Mouse (Mus musculus): ENCODE measurements around the gene Tec. TPM values are rescaled to one million over a fixed set of nuclear protein-coding genes. Genes with fewer than 3 reads are reported as not detected.
A peak's percentile ranks its signal among the peaks of the same experiment; 100 is the strongest.

The Tec gene
- total RNA-seq, 2 experiments from 2014 or later = 23.4 to 33.4 TPM

DNA sequence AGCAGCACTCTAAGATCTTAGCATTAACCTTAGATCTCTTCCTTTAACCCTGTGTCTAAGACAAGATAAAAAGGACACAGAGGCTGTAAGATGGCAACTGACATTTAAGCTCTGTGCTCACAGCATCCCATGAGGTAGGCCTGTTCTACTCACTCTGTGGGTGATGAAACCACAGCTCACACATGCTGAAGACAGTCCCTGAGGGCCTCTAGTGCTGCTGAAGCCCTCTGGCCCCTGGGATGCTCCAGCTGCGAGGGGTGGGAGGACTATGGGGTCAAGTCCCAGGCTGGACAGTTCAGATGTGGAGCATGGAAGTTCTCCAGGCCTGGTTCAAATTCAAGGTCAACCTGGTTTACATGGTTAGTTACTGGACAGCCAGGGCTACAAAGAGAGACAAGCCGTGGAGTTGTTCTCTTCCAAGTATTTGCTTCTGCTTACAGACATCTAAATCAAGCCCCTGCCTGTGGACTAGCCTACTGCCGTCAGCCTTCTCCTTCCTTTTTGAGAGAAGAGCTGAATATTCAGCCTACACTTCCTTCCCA lies 74.9 kb downstream of the Tec start:
- ATAC-seq (replicated peaks; ENCODE audit: poor library complexity) = no peak

DNA sequence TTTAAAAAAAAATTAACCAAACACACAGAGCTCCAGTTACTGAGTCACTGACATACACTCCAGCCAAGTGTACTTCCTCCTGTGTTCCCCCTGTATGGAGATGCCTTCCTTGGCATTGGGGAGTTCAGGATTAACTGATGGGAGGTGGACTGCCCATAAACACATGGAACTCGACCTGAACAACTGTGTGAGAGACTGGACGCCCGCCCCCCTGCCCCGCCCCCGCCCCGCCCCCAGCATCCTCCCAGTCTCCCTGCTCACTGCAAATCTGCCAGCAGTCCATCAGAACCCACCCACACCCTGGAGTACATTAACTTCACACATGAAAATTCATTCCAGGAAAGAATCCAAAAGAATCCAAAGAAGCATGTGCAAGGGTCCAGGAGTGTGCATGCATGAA lies 76.5 kb downstream of the Tec start:
- ATAC-seq (replicated peaks; ENCODE audit: poor library complexity) = no peak

DNA sequence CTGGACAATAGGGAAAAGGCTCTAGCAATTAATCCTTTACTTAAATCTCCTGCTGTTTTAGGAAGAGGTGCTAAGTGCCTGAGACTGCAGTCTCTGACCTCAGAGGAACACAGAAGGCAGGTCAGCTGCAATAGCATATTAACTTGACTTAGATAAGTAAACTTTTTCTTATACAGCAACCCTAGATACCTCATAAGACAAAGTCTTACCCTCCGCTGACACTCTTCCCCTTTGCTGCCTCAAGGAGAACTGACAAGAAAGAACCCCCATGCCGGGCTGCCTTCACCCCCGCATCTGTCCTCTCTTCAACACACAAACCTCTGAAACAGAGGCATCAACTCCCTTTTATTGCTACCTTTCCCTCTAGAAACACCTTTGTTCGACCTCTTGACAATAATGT lies 76.9 kb downstream of the Tec start:
- ATAC-seq (replicated peaks; ENCODE audit: poor library complexity) = no peak

- ATAC-seq (replicated peaks; ENCODE audit: poor library complexity) = peak; percentile 26; the same call in 1 of the 2 replicates
These were observed 82.8 kb downstream of the Tec start for GRCm38 (mm10) chr5:72785451-72785850.

- no peak for ATAC-seq (replicated peaks; ENCODE audit: poor library complexity)
These were observed 83.6 kb downstream of the Tec start for GRCm38 (mm10) chr5:72784719-72785118.

- ATAC-seq (replicated peaks; ENCODE audit: poor library complexity) = 0 out of 2 replicates have a peak, but pooled peaks have one; percentile 41
These were observed 84.3 kb downstream of the Tec start for GRCm38 (mm10) chr5:72783957-72784356.

GRCm38 (mm10) chr5:72783123-72783522 lies 85.2 kb downstream of the Tec start:
- ATAC-seq (replicated peaks; ENCODE audit: poor library complexity) = peak; percentile 84

DNA sequence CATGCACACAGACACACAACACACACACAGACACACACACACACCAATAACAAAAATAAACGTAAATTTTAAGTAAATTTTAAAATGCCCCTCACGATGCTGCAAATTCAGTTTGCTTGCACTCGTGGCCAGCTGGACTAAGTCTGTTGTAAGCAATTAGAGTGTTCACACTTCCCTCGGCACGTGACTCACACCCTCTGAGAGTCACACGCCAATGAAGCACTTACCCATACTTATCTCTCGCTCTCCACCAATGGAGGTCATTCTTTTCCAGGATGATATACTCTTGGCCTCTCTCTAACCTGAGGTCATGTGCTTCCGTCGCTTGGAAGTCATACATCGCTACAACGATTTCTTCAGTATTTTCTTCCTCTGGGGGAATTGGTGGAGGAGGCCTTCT lies 86.5 kb downstream of the Tec start:
- no peak for ATAC-seq (replicated peaks; ENCODE audit: poor library complexity)

GRCm38 (mm10) chr5:72776595-72776994 lies 91.7 kb downstream of the Tec start:
- no peak for ATAC-seq (replicated peaks; ENCODE audit: poor library complexity)

DNA sequence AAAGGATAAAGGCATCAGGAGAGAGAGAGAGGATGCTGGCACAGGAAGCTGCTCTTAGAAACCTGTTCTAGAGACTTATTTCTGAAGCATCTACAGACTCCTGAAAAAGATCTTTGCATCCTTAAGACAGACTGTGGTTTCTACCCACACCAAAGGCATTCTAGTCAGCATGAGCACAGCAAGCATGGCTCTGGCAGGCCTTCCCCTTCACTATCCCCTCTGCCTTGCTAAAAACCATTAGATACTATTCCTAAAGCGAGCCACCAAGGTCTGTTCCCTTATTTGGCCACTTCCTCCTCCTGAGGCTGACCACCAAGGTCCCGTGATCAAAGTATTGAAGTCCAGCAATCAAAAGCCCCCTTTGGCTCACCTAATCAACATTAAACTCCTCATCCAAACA lies 92.2 kb downstream of the Tec start:
- no peak for ATAC-seq (replicated peaks; ENCODE audit: poor library complexity)

DNA sequence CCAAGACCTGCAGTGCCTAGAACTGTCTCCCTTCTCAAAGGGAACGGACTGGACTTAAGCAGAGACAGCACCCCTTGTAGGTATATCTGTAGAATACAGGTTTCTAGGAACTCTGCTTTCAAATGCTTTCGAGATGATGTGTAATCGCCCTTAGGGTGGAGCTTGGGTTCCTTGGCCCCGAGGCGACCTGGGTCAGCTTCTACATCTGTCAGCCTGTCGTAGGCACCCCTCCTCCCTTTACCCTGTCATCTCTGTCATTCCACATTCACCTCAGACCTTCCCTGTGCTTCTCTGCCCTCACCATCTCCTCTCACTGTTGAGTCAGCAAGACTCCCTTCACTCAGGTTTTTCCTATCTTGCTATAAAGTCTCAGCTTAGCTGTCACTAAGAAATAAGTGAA lies 98.4 kb downstream of the Tec start:
- ATAC-seq (replicated peaks; ENCODE audit: poor library complexity) = no peak

- ATAC-seq (replicated peaks; ENCODE audit: poor library complexity) = no peak
These were observed 104.7 kb downstream of the Tec start for GRCm38 (mm10) chr5:72763546-72763945.

DNA sequence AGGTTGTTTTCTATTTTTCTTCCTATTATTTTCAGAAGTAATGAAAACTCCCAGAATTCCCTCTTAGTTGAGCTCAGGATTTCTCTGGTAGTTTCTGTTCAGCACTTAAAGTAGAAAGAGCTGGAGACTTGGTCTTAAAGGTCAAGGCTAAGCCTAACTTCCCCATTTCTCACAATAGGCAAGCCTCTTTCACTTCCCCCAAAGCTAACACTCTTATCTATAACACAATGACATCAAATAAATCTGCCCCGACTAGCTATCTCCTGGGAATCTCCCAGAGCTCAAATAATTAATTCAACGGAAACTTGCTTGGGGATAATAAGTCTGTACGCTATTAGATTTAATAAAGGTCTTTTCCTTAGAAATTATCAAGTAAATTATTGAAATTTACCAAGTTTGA lies 105.3 kb downstream of the Tec start:
- ATAC-seq (replicated peaks; ENCODE audit: poor library complexity) = peak; percentile 73

- ATAC-seq (replicated peaks; ENCODE audit: poor library complexity) = no peak
These were observed 106.5 kb downstream of the Tec start for GRCm38 (mm10) chr5:72761758-72762157.

DNA sequence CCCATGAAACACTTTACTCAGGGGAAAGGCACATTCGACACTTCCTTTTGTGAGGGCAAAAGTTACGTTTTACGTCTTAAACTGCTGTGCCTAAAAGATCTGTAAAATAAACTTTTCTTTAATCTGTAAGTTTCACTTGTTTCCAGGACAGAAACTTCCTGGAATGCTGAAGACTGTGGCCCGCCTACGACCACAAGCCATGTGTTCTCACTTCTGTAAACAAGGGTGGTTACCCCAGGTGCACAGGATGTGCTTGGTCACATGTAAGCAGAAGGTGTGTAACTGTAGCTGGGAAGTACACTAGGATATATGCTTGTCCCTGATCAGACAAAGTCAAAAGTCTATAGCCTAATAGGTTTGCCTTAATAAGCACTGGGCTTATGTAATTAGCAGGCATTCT lies 107.0 kb downstream of the Tec start:
- 0 out of 2 replicates have a peak, but pooled peaks have one; percentile 21 for ATAC-seq (replicated peaks; ENCODE audit: poor library complexity)

DNA sequence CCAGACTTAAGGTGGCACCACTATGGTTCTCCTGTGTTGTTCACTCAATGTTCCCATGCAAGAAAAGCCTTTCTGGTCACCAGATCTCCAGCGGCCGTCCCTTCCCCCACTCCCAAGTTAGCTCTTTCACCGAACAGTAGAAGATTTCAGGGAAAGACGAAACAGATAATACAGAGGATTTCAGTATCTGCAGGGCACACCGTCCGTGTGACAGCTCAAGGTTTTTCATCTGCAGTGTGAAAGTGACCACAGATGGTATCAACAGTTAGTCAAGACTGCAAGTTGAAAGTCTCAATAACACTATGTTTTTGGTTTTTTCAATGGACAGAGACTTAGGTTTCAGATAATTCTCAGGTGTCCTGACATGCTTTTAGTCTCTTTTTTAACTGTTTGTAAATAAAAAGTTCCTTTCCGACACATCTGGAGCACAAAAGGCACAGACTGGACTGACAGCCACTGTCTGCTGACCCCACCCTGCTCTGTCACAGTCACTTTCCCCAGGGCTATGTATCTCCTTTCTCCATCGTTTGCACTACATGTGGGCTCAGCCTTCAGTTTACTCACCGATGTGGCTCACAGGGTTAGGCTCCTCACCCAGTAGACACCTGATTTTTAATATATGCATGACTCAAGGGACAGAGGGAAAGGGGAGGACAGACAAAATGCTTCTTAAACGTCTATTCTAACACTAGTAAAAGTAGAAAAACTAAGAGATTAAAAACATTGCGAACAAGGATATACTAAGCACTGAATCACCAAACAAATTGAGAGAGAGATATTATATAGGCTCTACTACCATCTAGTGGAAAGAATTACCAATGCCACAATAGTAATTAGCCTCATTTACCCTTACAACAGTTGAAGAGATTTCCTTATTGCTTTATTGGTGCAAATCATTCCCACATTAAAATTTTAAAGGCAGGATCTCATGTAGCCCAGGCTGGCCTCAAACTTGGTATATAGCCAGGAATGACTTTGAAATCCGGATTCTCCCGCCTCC lies 109.1 kb downstream of the Tec start:
- peak; percentile 65 for ATAC-seq (replicated peaks; ENCODE audit: poor library complexity)

GRCm38 (mm10) chr5:72757155-72757773 lies 111.0 kb downstream of the Tec start:
- 0 out of 2 replicates have a peak, but pooled peaks have one; percentile 20 for ATAC-seq (replicated peaks; ENCODE audit: poor library complexity)

GRCm38 (mm10) chr5:72755941-72756340 lies 112.3 kb downstream of the Tec start:
- ATAC-seq (replicated peaks; ENCODE audit: poor library complexity) = no peak

GRCm38 (mm10) chr5:72755035-72755434 lies 113.2 kb downstream of the Tec start:
- ATAC-seq (replicated peaks; ENCODE audit: poor library complexity) = no peak

DNA sequence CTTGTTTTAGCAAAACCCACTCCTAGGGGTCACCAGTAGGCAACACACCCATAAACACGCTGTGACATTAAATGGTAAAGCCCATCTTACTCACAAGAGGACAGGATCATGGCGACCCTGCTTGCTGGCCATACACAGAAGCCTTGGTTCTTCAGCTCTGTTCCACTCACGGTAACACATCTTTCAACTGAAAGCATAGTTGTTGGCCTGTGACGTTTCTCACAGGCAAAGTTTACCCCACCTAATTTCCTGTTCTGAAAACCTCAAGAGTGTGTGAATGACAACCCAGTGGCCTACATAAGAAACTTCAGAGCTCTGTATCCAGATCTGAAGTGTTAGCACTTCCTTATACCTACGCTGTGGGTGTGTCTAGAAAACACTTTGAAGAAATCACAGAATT lies 115.7 kb downstream of the Tec start, which contains the start of gene Txk:
Gene Txk (minus strand): TSS at position 193 of the 400 bp plus-strand sequence.
- 0 out of 2 replicates have a peak, but pooled peaks have one; percentile 14 for ATAC-seq (replicated peaks; ENCODE audit: poor library complexity)

DNA sequence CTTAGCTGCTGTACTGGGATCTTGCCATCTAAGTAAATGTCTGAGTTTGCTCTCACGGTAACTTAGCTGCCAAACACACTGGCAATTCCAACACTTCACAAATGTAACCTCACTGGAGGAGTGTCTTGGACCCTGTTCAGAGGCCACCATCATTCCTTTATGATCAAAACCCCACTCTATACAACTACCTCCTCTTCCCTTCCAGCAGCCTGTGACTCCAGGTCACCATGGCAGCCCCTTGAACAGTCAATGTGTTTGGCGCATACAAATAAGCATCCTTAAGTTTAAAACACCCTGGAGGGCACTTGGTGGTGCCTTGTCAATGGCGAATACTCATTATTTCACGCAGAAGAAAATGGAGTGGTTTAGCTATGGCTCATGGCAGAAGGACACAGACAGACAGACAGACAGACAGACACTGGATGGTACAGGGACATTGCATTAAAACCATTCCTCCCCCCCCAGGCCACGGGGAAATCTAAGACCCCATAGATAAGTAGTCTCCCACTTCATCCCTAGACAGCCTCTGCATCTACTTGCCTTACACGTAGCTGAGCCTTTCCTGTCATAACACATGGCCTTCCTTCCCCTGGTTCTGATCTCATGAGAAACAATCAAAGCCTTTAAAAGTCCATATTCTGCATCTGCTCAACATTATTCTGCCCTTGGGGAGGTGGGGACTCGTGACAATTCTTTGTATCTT lies 117.1 kb downstream of the Tec start:
- ATAC-seq (replicated peaks; ENCODE audit: poor library complexity) = no peak
